Mouse (Mus musculus) midbrain, embryonic 14.5 days (tissue): Measurements from ENCODE around the gene Gpa33. TPM values are rescaled to one million over a fixed set of nuclear protein-coding genes. Genes with fewer than 3 reads are reported as not detected.

Experiments used
- ATAC-seq: fragments of 200-750 bp; cut with Nextera tagmentation; 2 replicates; pipeline ENCODE4 v1.8.0; 2017; ENCODE audit warnings: moderate number of reproducible peaks, moderate library complexity; ENCODE audit not compliant: low FRiP score, low TSS enrichment
- DNase-seq: peaks from one replicate; pipeline ENCODE4 v3.0.0-alpha.2; 2015
- H3K27ac ChIP-seq: fragments of 300-500 bp; sonication (generic); replicated peaks from 2 replicates; pipeline ENCODE4 v1.5.1; 2014; ENCODE audit warnings: mild to moderate bottlenecking, low read depth, low read length, moderate library complexity
- H3K27me3 ChIP-seq: fragments of 300-500 bp; sonication (generic); 2 replicates; pipeline ENCODE4 v1.6.1; 2014; ENCODE audit warnings: low read length, control low read depth, mixed read lengths; ENCODE audit not compliant: control insufficient read depth, insufficient read depth
- H3K36me3 ChIP-seq: fragments of 300-500 bp; sonication (generic); 2 replicates; pipeline ENCODE4 v1.6.1; 2014; ENCODE audit warnings: low read length, control low read depth; ENCODE audit not compliant: control insufficient read depth, insufficient read depth
- H3K4me1 ChIP-seq: fragments of 300-500 bp; sonication (generic); 2 replicates; pipeline ENCODE4 v1.6.1; 2014; ENCODE audit warnings: mild to moderate bottlenecking, antibody characterized with exemption, low read length, control low read depth; ENCODE audit not compliant: control insufficient read depth, insufficient read depth
- H3K4me2 ChIP-seq: fragments of 300-500 bp; sonication (generic); 2 replicates; pipeline ENCODE4 v1.6.1; 2014; ENCODE audit warnings: mild to moderate bottlenecking, low read length, moderate library complexity
- H3K4me3 ChIP-seq: fragments of 300-500 bp; sonication (generic); replicated peaks from 2 replicates; pipeline ENCODE4 v1.5.1; 2014; ENCODE audit warnings: low read depth, low read length
- H3K9ac ChIP-seq: fragments of 300-500 bp; sonication (generic); replicated peaks from 2 replicates; pipeline ENCODE4 v1.6.1; 2014; ENCODE audit warnings: mild to moderate bottlenecking, low read length, moderate library complexity
- H3K9me3 ChIP-seq: fragments of 300-500 bp; sonication (generic); 2 replicates; pipeline ENCODE4 v1.6.1; 2016; ENCODE audit warnings: low read length, control low read depth, mixed read lengths; ENCODE audit not compliant: control insufficient read depth
- WGBS: fragments of 180-500 bp; shearing (Covaris S2); extraction: QIAGEN DNeasy Blood & Tissue Kit; methylation state at CpG from one replicate; pipeline ENCODE4 v1.1.7; 2014; 5-methylcytosine and 5-hydroxymethylcytosine counted together
- polyA plus RNA-seq: library from polyadenylated mRNA; unstranded; fragments of >200 nt; fragmentation: Nextera tagmentation; extraction: Ambion mirVana; gene quantifications from 2 replicates; pipeline ENCODE4 v1.2.1, GENCODE M21; 2014

The Gpa33 gene
- polyA plus RNA-seq, 1 experiment from 2014 or later = not detected

DNA sequence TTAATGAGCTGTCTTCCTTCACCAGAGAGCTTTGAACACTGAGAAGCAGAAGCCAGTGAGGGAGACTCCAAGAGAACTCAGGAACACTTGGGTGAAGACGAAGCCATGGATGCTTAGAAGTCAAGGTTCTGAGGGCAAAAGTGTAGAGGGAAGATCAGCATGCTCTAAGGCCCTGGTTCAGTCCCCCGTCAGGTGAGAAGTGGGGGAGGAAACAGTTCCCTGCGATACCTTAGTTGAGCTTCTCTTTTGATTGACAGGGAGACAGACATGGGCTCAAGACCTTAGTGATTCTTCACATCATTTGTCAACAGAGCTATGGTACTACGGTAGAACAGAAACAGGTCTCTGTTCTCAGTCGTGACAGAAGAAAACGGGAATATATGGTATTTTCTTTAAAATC lies 3.7 kb upstream of the Gpa33 start:
- H3K36me3 ChIP-seq = no peaks in the 10 kb centered on the region
- 94% methylated on average over 6 of the region's 6 CpGs for WGBS
- no peak overlapping the region for H3K27ac ChIP-seq
- no peaks in the 10 kb centered on the region for H3K4me1 ChIP-seq
- no peak overlapping the region for H3K4me2 ChIP-seq
- H3K9ac ChIP-seq = no peak overlapping the region
- DNase-seq (no peak), ATAC-seq (no peak)
- no peak overlapping the region for H3K4me3 ChIP-seq
- H3K9me3 ChIP-seq = no peaks in the 10 kb centered on the region
- no peaks in the 10 kb centered on the region for H3K27me3 ChIP-seq

DNA sequence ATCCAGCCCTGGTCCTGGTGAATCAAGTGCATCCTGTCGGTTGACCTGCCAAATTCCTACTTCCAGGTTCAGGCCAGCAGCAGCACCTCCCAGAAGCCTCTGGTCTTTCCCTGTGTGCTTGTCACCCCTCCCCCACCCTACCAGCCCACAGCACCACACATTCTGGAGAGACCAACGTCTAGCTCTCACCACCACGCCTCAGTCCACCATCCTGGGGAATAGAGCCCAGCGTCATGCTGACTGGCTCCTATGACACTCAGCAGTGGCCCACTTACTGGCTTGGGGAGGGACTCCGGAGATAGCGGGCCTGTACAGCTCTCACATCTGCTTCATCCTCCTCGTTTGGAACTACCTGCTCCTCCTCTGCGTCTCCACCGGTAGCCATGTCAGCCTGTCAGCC lies 3.2 kb upstream of the Gpa33 start:
- no peaks in the 10 kb centered on the region for H3K36me3 ChIP-seq
- no peak overlapping the region for H3K4me2 ChIP-seq
- ATAC-seq (no peak), DNase-seq (no peak)
- H3K9ac ChIP-seq = no peak overlapping the region
- no peak overlapping the region for H3K27ac ChIP-seq
- H3K4me1 ChIP-seq = no peaks in the 10 kb centered on the region
- no peaks in the 10 kb centered on the region for H3K27me3 ChIP-seq
- H3K4me3 ChIP-seq = no peak overlapping the region
- WGBS = 75% methylated on average over 9 of the region's 9 CpGs
- no peaks in the 10 kb centered on the region for H3K9me3 ChIP-seq

DNA sequence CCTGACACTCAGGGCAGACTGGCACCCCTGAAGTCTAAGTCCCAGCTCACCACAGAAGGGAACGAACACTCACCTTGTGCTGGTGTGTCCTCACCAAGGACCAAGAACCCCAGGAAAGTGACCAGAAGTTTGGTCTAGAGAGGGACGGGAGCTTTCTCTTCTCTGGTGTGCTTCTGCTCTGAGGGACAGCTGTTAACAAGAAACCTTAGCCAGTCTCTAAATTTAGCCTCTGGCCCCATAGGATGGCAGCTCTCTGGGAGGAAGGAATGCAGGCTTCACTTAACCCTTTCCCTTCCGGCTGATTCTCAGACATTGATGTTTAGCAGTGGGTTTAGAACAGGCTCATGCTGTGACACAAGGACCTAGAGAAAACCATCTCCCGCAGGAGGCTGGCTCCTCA lies 2.3 kb upstream of the Gpa33 start, which contains the start of gene Dusp27:
Gene Dusp27, minus strand, starts transcription at position 204 of the 400 bp plus-strand sequence.
- 58% methylated on average over 4 of the region's 4 CpGs for WGBS
- DNase-seq (no peak), ATAC-seq (no peak)
- H3K36me3 ChIP-seq = no peaks in the 10 kb centered on the region
- H3K9me3 ChIP-seq = no peaks in the 10 kb centered on the region
- no peaks in the 10 kb centered on the region for H3K27me3 ChIP-seq
- H3K4me3 ChIP-seq = no peak within 1 kb of the TSS
- H3K9ac ChIP-seq = no peak within 1 kb of the TSS
- H3K4me2 ChIP-seq = no peak within 1 kb of the TSS
- no peaks in the 10 kb centered on the region for H3K4me1 ChIP-seq
- no peak within 1 kb of the TSS for H3K27ac ChIP-seq

DNA sequence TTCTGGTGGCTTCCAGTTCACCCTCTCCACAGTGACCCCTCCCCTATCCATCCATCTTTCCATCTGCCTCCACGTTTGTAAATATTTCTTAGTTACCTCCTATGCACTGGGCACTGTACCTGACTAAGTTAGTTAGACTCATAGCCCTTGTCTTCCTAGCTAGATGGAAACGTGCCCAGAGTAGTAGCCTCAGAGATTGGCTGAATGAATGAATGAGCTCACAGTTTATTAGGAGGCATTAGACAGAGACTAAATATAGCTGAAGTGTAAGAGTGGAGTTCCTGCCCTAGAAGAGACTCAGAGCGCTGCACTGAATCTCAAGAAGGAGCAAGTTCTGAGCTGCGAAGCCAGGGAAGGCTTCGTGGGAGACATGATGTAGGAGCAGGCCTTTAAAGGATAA lies 1.5 kb upstream of the Gpa33 start:
- 90% methylated on average over 5 of the region's 5 CpGs for WGBS
- no peak for DNase-seq

DNA sequence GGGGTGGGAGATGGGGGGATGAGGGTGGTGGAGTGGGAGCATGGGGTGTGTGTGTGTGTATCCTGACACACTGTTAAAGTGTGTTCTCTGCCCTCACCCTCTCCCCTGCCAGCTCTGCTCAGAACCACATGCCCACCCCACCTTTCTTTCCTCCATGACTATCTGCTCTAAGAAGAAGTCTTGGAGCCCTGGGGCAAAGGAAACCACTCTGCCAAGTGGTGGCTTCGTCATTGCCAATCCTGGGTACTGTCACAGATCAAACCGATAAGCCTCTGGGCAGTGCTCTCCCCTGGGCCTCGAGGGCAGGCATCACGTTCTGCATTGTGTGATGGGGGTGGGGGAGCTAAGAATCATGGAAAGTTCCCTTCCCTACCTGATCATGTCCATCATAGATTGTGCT lies 2.3 kb downstream of the Gpa33 start:
- DNase-seq (no peak), ATAC-seq (no peak)
- Histone ChIP-seq H3K4me1 (no peaks in the 10 kb centered on the region), H3K4me2 (no peak overlapping the region), H3K36me3 (no peaks in the 10 kb centered on the region), H3K9me3 (no peaks in the 10 kb centered on the region), H3K27ac (no peak overlapping the region), H3K9ac (no peak overlapping the region), H3K4me3 (no peak overlapping the region), H3K27me3 (no peaks in the 10 kb centered on the region)
- 56% methylated on average over 4 of the region's 4 CpGs for WGBS

More for the DNA sequence above, 1.5 kb upstream of the Gpa33 start:
- Histone ChIP-seq H3K27ac (no peak overlapping the region), H3K9ac (no peak overlapping the region), H3K36me3 (no peaks in the 10 kb centered on the region), H3K4me2 (no peak overlapping the region), H3K4me3 (no peak overlapping the region), H3K4me1 (no peaks in the 10 kb centered on the region), H3K9me3 (no peaks in the 10 kb centered on the region), H3K27me3 (no peaks in the 10 kb centered on the region)
- ATAC-seq = no peak

DNA sequence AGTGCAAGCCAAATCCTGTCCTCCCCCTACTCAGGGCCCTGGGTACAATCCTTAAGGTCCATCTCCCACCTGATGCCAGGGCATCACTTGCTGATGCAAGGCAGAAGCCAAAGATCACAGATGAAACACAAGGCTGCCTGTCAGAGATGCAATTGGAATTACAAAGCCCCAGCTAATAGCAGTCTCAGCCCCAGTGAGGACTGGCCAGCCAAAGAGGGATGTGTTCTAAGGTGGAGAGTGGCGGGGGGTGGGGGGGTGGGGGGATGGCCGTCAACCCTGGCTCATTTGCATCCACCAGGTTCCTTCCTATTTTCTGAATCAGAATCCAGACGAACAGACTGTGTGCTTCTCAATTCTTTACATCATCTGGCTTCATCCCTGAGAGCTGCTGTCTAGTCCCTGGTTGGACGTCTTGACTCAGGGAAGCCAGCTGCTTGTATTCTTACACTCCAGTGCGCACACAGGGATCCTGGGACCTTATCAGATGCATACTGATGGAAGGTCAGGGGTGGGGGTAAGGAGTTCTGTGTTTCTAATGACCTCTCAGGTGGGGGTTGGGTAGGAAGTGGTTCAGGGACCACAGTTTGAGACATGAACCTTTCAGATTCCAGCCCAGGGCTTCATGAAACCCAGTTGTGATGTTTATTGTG lies 5.2 kb downstream of the Gpa33 start:
- 44% methylated on average over 5 of the region's 5 CpGs for WGBS
- Histone ChIP-seq H3K9ac (no peak overlapping the region), H3K4me2 (no peak overlapping the region), H3K4me3 (no peak overlapping the region), H3K36me3 (no peaks in the 10 kb centered on the region), H3K27me3 (no peaks in the 10 kb centered on the region), H3K9me3 (no peaks in the 10 kb centered on the region), H3K27ac (no peak overlapping the region), H3K4me1 (peaks cover 4% of the 10 kb centered on the region; the same call in 1 of the 2 replicates)
- ATAC-seq (no peak), DNase-seq (no peak)

DNA sequence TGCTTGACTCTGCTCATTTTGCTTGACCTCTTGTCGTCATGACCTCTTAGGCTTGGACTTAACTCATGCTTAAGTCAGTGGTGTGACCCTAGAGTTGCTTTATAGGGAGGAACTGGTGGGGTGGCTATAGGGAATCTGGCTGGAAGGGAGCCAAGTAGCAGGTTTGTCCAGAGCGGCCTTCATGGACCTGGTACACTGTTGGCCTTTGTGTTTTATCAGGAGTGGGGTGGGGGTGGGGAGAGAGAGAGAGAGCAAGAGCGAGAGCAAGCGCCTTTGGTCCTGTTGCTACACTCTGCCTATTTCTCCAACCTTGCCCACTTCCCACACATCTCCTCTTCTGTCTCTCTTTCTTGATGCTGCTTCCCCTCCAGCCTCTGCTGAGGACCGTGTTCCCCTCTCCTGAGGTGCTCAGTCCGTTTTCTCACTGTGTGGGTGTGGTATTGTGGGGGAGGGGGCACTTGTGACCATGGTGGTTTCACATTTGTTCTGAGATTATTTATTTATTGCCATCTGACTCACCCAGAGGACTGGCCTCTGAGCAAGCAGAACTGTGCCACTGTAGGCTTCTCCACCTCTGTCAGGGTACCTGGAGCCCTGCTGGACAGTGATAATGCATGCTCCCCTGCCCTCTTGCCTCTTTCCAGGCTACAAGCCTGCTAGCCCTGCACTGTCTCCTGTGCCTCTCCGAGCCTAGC lies 7.4 kb downstream of the Gpa33 start:
- Histone ChIP-seq H3K9ac (no peak overlapping the region), H3K4me3 (no peak overlapping the region), H3K4me2 (no peak overlapping the region), H3K27ac (no peak overlapping the region), H3K27me3 (no peaks in the 10 kb centered on the region), H3K9me3 (no peaks in the 10 kb centered on the region), H3K36me3 (no peaks in the 10 kb centered on the region), H3K4me1 (peaks cover 4% of the 10 kb centered on the region; the same call in 1 of the 2 replicates)
- ATAC-seq (no peak), DNase-seq (no peak)
- 85% methylated on average over 7 of the region's 7 CpGs for WGBS

DNA sequence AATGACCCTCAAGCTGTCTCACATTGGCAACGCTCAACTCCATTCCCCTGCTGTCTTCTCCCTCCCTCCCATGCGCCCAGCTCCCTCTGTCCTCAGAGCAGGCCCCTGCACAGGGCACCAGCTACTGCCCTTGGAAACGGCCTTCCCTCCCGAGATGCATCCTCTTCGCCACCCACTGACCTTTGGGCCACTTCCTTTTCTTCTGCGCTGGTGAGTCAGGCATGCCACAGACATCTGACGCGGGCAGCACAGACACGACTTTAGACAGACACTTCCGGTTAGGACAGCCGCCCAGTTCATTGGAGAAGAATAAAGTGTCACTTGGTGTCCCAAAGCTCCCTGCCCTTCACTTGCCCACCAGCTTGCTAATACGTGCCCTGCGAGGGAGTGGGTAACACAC lies 8.1 kb downstream of the Gpa33 start:
- WGBS = 77% methylated on average over 13 of the region's 13 CpGs
- H3K36me3 ChIP-seq = no peaks in the 10 kb centered on the region
- ATAC-seq = no peak

DNA sequence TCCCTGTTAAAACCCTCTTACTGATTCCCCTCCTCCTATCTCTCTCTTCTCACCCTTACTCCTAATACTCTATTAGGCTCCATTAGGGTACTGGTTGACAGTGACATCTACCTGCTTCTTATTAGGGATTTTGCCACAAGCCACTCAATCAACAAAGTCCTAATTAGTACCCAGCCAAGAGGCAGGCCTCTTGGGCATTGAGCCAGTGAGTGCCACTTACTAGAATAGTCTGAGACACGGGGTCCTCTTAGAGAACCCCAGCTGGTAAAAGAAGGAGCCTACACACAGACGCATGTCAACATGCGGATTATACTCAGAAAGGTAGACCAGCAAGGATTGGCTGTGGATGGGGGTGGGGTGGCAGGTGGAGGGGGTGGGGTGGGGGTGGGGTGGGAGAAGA lies 9.1 kb downstream of the Gpa33 start:
- 71% methylated on average over 3 of the region's 3 CpGs for WGBS
- Histone ChIP-seq H3K27ac (no peak overlapping the region), H3K36me3 (no peaks in the 10 kb centered on the region), H3K9me3 (no peaks in the 10 kb centered on the region), H3K4me1 (peaks cover 4% of the 10 kb centered on the region; the same call in 1 of the 2 replicates), H3K27me3 (no peaks in the 10 kb centered on the region), H3K4me3 (no peak overlapping the region), H3K9ac (no peak overlapping the region), H3K4me2 (no peak overlapping the region)
- DNase-seq = no peak
- no peak for ATAC-seq

More for the DNA sequence above, 8.1 kb downstream of the Gpa33 start:
- no peaks in the 10 kb centered on the region for H3K9me3 ChIP-seq
- H3K4me1 ChIP-seq = peaks cover 4% of the 10 kb centered on the region; the same call in 1 of the 2 replicates
- no peak for DNase-seq
- H3K27ac ChIP-seq = no peak overlapping the region
- no peak overlapping the region for H3K4me3 ChIP-seq
- no peak overlapping the region for H3K4me2 ChIP-seq
- no peaks in the 10 kb centered on the region for H3K27me3 ChIP-seq
- no peak overlapping the region for H3K9ac ChIP-seq
